Mouse (Mus musculus) B cell, adult 2 months (primary cell): ENCODE measurements at regions not wholly inside any gene's neighbourhood (a gene's known extent, or its start where the extent isn't known, plus 50 kb on each side); places are given as distances from the start of the nearest gene placed in this dataset.

Experiments
- DNase-seq, 2 experiments: peaks; one replicate each; pipeline ENCODE4 v3.0.0; 2022

DNA sequence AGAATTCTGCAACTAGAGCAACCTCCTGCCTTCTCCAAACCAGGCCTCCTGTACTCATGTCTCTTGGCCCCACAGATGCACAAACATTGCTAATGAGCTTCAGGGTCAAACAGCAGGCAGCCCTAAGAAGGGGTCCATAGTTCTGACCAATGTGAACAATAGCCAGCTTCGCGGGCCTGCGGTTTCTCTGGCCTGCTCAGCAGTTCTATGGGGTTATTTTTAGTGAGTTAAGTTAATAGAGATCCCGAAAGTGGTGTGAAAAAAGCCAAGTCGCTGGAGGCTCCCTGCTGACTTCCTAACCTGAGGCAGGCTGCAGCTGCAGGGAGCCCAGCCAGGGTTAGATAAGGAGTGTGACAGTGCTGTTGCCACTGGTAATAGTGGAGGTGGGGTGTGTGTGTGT, 106.6 kb downstream of the Pdcd6ip start:
- DNase-seq, result no peak

DNA sequence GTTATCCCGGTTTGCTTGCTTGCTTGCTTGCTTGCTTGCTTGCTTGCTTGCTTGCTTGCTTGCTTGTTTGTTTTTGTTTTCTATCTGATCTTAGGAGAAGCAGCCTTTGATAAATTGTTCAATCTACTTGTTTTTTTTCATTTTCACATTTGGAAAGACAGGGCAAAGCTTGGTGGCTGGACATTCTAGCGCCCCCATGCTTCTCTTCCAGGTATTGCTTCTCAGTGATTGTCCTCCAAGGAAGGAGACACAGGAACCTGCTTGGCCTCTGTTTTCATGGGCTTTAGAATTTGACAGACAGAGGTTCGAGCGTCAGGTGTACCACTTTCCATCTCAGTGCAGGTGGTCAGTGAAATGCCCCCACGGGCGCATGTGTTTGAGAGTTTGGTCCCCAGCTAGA, 120.8 kb downstream of the Pdcd6ip start:
- DNase-seq, result no peak

DNA sequence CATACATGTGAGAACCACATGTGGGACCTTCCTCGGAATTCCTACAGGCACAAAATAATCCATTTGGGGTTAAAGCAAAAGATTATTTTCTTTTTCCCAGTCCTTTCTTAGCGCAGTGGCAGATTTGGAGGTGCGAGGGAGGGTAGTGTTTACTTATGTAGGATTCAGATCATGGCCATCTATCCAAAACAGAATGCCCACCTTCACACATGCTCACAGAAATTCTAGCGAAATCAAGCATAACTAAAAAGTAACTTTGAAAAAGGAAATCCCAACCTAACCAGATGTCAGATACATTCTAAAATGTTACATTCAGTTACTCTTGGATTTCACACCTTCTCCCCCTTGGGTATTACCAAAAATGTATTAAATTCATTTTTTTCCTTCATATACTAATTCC, 121.6 kb downstream of the Pdcd6ip start:
- DNase-seq, result no peak

DNA sequence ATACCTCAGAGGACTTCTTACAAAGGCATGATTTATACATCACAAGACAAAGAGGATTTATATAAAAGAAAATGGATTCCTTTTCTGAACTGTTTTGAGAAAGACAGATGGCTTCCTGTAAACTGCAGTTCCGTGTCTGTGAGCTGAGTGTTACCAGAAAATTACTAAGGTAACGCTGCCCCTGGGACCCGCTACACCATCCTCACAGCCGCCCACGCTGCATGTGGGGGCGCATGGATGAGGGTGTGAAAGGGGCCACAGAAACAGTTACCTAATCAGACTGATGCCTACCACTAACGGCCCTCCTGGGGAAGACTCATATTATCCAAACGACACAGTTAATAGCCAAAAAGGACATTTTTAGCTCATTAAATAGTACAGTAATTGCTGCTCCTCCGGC, 129.8 kb downstream of the Pdcd6ip start:
- DNase-seq, result no peak

DNA sequence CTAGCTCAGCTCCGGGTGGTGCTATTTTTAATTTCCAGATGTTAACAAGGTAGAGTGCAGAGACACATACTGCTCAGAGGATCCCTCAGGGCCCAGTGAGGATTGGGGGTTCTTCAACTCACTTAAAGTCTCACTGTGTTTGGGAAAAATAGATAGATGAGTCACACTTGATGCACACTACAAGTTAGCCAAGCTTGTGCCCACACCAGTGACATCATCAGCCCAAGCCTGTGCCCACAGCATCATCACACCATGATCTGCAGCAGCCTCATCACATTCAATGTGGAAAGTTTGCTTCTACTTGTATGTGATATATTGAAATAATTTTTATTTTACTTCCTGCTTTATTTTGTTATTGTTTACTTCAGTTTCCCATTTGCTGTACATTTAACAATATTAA, 139.2 kb downstream of the Pdcd6ip start:
- no peak for DNase-seq

DNA sequence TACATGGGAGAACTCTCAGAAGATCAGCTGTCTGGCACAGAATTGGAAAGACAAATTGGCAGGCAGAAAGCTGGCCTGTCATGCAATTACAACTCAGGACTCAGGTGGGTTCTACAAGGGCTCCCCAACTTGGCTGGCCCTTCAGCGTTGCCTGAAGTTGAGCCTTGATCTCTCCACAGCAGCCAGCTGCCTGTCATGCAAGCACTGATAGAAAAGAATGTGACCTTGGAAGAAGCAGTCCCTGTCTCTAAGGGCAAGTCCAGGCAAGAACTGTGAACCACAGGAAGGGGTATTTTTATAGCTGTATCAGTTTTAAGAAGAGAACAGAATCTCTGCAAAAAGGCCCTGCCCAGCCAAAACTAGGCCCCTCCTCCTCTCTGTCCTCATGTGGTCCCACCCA, 140.4 kb downstream of the Pdcd6ip start:
- no peak for DNase-seq

DNA sequence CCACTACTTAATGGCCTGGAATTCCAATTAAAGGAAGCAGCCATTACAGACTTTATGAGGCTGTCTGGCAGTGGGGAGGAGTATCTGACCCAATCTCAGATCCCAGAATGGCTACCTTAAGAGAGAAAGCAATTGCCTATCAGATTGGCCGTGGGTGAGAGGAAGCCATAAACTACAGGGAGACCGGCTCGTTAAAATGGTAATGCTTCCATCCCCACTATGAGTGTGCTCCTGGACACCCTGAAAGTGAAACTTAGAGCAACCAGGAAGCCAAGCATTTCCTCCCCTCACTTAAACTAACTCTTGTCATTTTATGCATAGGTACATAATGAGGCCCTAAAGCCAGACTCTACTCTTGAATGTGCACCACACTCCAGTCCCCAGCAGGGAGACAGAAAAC, 141.4 kb downstream of the Pdcd6ip start:
- no peak for DNase-seq

DNA sequence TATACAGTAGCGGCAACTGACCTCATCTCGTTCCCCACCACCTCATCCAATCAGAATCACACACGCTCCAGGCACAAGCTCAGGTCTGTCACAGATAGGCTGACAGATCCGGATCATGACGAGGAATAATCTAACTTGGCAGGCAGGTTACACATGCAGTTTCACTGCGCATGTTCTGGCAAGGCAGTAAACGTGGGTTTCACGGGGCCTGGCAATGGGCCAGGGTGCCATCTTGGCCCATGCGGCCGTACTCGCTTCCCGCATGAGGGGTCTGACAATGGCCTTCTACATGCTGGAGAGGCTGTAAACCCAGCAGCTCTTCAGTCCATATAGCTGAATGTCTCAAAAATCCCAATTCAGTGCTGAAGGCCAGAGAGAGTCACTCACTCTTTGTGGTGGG, 154.1 kb downstream of the Pdcd6ip start:
- DNase-seq, result no peak

DNA sequence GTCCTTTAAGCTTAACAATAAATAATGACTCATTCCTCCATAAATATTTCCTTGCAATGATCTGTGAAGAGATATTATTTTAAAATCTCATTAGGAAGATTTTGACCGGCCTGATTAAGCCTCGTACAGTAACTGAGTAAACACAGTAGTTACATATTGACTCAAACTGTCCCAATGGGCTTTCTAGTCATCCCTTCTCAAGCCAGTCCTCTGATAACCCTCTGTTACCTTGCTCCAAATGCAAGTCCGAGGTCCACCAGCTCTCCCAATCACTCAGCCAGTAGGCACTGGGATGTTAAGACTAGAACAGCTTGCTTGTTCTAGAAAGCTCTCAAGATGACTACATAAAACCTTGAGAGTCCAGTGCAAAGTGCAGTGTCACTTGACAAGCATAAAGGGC, 160.6 kb downstream of the Pdcd6ip start:
- DNase-seq, result no peak

DNA sequence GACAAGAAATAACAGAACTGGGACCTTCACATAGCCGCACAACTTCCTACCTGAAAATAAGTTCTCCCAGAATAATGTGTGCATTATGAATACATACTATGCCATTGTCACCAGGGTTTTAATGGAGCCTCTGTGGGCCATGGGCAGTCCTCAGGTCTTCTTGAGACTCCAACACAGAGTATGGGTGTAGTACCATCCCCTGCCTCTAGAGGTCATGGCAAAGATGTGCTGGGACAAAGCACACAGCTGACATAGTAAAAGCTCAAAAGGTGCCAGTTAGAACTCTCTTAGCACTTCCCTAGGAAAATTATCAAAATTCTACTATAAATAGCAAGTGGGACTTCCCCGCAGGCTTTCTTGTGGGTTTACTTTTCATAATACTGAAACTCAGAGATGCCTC, 179.5 kb downstream of the Pdcd6ip start:
- peak in 1 of 2 experiments; percentile 2 for DNase-seq

DNA sequence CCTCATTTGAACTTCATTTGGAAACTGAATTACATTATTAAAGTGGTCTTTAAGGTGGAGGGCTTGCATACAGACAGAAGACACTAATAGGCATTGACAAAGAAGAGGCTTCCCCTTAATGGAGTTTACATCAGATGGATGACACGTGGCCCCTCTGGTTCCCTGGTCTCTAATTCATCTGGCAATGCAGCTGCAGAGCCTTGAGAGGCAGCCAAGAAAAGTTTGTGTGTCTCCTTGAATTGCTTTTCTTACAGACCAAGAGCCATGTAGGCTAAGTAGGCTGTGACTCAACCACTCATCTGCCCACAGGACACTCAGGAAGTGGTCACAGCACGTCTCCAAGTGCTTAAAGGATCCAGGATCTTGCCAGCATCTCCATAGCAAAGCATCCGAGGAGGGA, 183.8 kb downstream of the Pdcd6ip start:
- no peak for DNase-seq

DNA sequence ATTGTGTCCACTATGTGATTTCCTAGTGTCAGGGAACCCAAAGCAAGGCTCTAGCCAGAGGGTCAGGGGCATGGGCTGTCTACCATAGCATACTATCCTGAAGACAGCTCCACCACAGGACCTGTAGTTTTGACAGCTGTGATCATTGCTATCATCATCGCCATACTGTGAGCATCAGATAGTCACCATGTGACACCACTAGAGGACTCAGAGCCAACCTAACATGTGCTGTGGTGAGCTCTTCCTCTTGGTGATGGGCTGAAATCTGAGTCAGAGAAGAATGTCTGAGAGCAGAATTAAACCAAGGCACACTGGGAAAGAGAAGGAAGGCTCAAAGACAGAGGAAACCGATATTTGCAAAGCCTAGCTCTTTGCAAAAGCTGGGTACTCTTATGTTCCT, 184.9 kb downstream of the Pdcd6ip start:
- DNase-seq, result no peak

DNA sequence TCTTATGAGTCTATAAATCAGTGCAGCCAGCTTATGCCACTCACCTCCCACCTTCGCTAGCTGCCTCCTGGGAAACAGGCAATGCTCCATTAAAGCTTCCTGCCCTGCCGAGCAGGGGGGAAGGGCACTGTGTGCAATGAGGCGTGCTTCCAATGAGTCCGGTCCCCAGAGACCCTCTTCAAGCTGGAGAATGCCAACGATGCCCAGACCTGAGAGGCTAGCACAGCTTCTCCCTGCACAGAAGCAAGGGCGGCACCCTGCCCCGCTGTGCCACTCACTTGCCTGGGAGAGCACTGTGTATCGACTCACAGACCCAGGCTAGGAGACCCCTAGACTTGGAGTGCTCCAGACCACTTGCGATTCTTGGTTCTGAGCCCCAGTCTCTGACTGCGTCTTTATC, 188.3 kb downstream of the Pdcd6ip start:
- no peak for DNase-seq

DNA sequence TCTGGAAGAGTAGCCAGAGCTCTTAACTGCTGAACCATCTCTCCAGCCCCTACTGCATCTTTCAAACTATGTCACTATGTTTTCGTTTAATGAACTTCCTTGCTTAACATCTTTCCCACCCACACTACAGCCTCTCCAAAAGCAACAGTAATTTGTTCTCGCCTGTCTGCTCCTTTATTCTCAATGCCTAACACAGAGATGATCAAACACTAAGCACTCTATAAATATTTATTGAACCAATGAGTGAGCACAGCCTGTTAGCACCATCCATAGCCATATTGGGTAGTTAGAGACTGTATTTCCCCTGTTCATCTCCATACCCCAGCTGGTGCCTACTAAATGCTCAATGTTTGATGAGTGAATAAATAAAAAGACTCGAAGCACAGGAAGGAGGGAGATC, 189.6 kb downstream of the Pdcd6ip start:
- DNase-seq, result no peak

DNA sequence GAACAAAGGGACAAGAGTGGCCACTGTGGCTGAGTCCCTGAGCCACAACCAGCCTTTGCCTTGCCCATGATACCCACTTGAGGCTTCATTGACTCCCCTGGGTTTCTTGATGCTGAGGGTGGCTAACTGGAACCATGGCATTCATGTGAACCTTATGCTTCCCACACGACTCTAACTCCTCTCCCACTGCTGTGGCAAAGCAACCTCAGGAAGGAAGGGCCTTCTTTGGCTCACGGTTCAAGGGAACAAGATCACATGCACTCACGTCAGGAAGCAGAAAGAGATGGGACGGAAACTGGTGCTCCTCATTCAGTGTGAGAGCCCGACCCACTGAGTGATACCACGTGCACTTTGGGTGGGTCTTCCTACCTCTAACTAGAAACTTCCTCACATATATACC, 190.3 kb downstream of the Pdcd6ip start:
- no peak for DNase-seq

DNA sequence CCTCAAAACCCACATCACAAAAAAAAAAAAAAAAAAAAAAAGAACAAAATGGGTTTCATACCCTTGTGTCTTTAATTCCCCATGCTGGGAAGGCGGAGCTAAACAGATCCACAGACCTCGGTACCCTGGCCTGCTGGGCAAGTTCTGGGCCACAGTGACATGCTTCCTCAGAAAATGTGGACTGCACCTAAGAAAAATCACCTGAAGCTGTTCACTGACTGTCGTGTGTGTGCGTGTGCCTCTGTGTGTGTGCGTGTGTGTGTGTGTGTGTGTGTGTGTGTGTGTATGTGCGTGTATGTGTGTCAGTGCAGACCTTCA, 192.4 kb downstream of the Pdcd6ip start:
- no peak for DNase-seq

DNA sequence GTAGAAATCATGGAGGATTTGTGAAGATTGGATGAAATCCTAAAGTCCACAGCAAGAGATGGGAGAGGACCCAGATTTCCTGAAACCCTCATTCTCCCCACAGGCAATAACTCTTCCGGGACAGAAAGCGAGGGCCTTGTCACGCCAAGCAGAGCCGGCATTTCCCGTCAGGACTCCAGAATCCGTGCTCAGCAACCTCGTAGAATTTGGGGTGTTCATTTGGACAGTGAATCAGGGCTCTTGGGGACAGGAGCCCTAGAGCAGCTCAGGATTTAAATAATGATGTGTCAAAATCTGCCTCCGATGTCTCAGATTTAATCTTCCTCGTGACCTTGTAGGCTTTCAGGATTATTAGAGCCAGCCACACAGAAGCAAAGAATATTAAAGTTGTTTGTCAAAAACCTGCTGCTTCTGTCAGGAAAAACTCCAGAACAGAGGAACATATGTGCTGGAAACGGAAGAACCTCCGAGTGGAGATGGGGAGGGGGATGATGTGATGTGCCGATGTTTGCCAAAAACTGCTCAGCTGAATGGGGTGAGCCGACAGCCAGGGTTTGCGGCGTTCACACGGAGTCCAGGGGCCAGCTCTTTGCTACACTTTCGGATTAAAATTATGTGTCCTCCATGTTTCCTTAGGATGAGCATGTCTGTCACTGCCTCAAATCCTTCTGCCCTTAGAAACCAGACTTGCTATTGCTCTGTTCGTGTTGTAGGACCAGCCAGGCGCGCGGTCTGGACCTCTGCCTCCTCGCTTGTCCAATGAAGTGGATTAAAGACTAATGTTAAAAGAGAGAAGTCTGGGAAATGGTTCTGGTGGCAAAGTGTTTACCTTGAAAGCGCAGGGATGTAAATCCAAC, 193.0 kb downstream of the Pdcd6ip start:
- no peak for DNase-seq

DNA sequence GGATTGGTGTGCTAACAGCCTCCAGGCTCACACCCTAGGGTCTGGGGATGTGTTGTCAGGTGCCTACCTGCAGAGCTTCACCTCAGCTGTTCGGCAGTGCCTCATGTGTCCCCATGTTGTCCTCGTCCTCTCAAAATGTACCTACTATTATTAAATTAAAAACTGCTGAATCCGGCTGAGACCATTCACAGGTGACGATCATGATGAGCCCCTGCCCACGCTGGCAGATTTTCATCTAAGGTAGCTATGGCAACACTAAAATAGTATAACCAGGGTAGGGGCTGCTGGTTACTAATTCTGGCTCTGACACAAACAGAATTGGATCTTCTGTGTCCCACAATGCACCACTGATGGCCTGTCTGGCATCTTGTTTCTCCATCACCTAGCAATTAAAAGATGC, 196.8 kb downstream of the Pdcd6ip start:
- DNase-seq, result no peak

DNA sequence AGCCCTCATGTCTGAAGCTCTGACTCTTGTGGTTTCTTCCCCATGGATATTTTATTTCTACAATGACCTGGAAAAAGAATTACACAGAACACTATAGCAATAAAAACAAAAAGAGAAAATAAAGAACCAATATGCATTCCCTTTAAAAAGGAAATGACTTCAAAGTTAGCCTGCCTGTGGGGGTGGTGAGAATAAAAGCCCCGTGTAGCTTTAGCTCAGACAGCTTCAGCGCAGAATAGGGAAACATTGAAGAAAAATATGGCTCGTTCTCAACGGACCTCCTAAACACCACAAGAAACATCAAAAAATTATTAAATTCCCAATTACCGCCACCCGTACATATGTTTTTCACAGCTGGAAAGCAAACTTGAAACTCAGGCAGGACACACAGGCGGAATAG, 198.7 kb downstream of the Pdcd6ip start:
- DNase-seq, result no peak

DNA sequence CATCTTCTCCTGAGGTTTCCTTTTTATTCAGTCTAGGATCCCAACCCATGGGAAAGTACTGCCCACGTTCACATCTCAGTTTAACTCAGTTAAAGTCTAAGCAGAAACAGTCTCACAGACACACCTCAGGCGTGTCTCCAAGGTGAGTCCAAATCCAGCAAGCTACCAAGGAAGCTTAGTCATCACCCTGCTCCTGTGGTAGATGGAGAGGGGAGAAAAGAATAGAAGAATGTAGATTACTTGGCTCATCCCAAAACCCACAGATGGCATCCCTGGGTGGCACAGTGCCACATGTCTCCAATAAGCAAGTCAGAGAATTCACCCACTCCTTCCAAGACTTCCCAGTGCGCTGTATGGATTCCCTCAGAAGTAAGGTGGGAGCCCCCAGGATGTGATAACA, 199.2 kb downstream of the Pdcd6ip start:
- no peak for DNase-seq

DNA sequence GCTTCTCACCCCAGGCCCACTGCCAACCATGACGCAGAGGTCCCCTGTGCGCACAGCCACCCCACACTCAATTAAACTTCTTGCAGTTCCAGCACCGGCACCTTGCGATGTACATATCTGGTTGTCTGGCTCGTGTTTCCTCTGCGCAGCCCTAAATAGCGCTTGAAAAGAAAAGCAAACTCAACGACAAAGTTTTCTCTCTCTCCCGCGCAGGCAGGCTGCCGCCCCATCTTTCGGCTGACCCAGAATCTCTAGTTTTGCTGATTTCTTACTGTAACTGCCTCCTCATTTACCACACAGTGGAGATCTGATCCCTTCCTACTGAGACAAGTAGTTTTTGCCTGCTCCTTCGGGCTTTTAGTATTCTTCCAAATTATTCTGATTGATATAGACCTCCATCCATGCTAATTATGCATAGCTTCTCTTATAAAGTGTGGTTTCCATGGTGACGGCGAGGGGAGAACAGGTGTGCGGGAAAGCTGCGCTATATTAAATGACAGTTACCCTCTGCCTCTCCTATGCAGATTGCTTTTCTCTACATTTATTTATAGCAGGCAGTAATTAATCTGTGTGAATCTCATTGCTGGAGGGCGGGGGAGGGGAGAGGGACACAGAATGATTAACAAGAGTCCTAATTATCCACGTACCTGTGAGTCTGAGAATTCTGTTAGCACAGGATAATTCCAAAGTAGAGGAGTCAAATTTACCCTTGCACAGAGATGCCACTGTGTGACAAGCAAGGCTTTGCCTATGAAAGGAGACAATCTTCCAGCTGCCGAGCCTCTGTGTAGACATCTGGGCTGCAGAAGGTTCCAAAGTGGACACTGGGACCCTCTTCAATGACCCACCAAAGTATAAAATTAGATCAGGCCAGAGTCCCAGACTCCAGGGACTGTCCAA, 200.2 kb downstream of the Pdcd6ip start:
- no peak for DNase-seq

DNA sequence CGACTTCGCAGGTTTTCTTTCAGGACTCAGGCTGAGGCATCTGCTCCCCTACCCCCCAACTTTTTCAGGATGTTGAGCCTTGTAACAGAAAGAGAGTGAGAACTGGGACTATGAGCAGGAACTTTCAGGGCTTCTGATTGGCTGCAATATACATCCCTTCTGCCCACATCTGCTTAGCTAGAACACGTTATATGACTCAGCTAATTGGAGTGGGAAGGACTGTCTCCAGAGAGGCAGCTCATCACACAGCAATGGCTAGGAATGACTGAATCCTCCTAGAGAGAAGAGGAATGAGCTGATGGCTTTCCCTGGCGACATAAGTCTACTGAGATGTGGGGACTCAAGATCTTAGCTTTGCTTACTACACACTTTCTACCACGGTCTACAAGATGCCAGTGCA, 208.8 kb downstream of the Pdcd6ip start:
- no peak for DNase-seq

DNA sequence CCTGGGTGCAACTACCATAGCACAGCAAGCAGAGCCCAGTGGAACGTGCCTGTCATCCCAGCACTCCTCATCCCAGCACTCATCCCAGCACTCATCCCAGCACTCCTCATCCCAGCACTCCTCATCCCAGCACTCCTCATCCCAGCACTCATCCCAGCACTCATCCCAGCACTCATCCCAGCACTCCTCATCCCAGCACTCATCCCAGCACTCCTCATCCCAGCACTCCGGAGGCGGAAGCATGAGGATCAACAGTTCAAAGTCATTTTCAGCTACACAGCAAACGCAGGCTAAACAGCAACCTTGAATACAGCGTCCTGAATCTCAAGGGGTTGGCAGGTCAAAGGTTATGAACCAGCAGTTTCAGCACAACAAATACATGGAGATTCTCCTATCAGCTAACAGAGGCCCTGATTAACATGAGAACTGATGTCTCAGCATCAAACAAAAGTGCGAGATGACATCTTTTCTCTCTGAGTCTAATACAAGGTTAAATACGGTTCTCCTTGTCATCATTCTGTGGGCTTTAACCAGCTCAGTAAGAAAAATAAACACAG, 211.8 kb downstream of the Pdcd6ip start:
- DNase-seq, result no peak

DNA sequence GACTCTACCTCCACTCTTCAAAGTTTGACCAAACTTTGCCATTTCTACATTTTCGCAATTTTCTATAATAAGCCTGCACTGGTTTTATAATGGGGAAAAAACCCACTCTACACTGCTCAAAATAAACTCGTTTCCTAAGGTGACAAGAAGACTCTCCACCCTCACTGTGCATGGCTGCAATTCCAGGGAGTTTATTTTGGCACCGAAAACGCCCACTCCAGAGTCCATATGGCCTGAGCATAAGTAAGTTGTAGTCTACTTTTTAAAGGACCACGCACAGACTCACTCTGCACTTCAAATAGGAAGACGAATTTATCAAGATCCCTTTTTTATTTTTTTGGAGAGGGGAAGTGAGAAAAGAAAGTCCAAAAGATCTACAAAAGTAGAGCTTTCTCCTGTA, 219.4 kb downstream of the Pdcd6ip start:
- no peak for DNase-seq
